Mouse (Mus musculus) heart, postnatal 36 days (tissue): ENCODE results near the gene Asf1b. TPM values are rescaled to one million over a fixed set of nuclear protein-coding genes. Genes with fewer than 3 reads are reported as not detected.
A peak's percentile ranks its signal among the peaks of the same experiment; 100 is the strongest.

Experiments
- DNase-seq, 2 experiments: peaks; one replicate each; pipeline ENCODE4 v3.0.0; 2021 to 2022
- intact Hi-C: fragments of 180-260 bp; cut with DNase I; formaldehyde crosslinking; loops from one replicate; pipeline ENCODE4 v1.15.1; 2025
- total RNA-seq, 2 experiments: library from RNA; stranded (reverse); gene quantifications; 2 replicates each; pipeline ENCODE4 v1.2.3; 2021

Gene Asf1b
- total RNA-seq, result 1 to 10 TPM; 1.2 to 2.4 TPM

- DNase-seq, result peak; percentile 92 to 94
- intact Hi-C loops, result loop anchor here (2.0 to 5.0 kb wide), 3 partner anchors 42 to 298 kb away; partner anchors contain the start of gene Samd1
Observed at GRCm38 (mm10) chr8:83955106-83955957, at the start of gene Asf1b, which contains the start of gene Gm10644. Gene Asf1b (plus strand): TSS chr8:83955507. Gene Gm10644 (minus strand): TSS chr8:83955205.

GRCm38 (mm10) chr8:83908583-83908982 is 46.7 kb upstream of the Asf1b start:
- intact Hi-C loops, result no loop called here
- no peak for DNase-seq

DNA sequence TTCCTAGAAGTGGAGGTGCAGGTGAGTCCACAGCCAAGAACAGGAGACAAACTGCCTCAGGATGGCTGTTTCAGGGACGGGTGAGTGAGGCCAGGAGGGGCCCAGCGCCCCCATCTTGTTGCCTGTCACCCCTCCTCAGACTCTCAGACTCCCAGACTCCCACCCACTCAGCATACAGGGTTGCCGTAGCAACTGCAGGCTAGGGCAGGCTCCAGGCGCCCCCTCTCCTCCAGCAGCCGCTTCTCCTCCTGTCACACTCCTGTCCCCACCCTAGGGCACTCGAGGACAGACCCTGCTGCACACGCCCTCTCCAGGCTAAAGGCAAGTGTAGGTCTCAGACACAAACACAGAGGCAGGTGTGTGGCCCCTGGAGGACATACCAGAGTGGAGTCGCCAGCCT is 46.0 kb upstream of the Asf1b start:
- intact Hi-C loops, result no loop called here

DNA sequence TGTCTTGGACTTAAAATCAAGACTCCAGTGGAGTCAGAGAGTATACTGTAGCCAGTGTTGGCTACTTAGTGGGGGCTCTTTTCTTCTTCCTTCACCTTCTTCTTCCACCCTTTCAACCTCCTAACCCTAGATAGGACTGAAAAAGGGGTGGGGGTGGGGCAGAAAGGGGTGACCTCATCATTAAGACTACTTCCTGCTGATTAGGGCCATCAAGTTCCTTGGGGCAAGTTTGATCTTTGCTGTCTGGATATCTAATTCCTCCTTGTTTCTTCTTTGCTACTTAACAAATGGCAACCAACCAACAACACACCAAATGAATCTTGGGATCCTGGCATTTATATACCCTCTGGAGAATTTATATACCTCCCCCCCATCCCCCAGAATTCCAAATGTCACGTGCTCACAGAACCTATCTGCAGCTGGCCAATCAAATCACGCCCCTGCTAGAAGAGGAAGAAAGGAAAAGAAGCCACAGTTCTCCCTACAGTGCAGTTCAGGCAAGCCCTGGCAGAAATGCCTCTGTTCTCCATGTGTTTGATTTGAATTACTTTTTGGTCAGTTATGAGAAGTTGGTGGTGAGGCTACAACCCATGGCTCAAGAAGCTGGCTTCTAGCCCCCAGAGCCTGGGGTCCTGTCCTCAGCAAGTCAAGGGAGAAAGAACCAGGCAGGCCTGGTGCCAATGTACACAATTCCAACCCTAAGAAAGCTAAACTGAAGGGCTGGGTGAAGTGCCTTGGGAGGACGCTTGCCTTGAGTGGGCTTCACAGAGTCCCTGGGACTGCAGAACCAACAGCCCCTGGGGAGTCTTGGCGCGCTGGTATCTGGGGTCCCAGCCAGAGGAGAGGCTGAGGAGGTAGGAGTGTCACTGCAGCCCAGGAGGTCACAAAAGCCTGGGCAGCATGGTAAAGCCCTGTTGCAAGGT is 43.2 kb upstream of the Asf1b start:
- intact Hi-C loops, result no loop called here
- DNase-seq, result no peak

More for the DNA sequence above, 46.0 kb upstream of the Asf1b start:
- DNase-seq, result no peak

- DNase-seq, result no peak
- intact Hi-C loops, result no loop called here
Observed at GRCm38 (mm10) chr8:83914232-83914631, 41.1 kb upstream of the Asf1b start.

- no peak for DNase-seq
- intact Hi-C loops, result no loop called here
Observed at GRCm38 (mm10) chr8:83914860-83915259, 40.4 kb upstream of the Asf1b start.

DNA sequence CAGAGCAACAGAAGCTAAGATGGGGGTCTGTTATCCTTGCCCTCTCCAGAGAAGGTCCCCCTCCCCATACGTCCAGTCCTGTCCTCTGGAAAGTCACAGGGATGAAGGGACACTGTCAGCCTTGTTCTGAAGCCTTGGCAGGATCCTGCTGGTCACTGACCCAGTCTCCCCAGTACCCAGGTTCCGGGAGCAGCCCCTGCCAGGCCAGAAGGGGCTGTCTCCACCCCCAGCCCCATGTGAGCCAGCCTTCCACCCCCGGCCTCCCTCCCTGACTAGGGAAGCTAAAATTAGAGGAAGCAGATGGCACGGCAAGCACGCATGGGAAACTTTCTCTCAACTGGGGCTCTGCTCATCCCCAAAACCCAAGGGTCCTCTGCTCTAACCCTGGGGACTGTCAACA is 39.3 kb upstream of the Asf1b start:
- DNase-seq, result no peak
- intact Hi-C loops, result no loop called here

- intact Hi-C loops, result no loop called here
- no peak for DNase-seq
Observed at GRCm38 (mm10) chr8:83917566-83917965, 37.7 kb upstream of the Asf1b start.

- peak; percentile 68 to 80 for DNase-seq
- intact Hi-C loops, result loop anchor here (1.0 kb wide), 1 partner anchor 138 kb away; no protein-coding TSS in a partner anchor
Observed at GRCm38 (mm10) chr8:83921558-83921957, 33.7 kb upstream of the Asf1b start.

DNA sequence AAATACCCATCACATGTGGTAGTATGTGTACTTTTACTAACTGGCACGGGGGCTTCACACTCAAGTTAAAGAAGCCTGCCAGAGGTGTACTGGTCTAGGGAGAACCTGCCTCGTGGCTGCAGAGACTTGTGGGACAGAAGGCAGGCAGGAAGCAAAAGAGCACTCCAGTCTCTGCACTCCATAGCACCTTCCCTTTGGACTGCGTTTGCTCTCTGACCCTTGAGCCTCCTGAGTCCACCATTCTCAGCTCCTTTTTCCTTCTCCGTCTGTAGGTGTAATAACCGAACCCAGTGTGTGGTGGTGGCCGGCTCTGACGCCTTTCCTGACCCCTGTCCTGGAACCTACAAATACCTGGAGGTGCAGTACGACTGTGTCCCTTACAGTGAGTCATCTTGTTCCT is 32.6 kb upstream of the Asf1b start:
- intact Hi-C loops, result no loop called here

DNA sequence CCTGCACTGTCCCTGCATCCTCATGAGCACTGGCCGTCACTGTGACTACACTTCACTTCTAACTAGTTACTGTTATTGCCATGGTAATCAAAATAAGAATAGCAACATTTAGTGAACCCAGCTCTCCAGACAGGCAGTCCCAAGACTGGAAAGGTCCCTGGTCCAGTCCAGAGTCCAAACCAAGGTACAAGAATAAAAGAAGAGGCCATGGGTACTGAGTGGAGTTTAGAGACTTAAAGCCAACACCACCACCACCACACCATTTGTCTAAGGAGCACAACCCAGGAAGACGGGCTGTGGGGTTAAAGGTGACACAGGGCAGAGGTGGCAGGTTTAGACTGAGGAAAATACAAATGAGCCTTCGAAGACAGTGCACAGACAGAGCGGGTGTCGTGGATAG is 30.7 kb upstream of the Asf1b start:
- intact Hi-C loops, result no loop called here
- DNase-seq, result no peak

More for the DNA sequence above, 32.6 kb upstream of the Asf1b start:
- DNase-seq, result no peak

- intact Hi-C loops, result no loop called here
- no peak for DNase-seq
Observed at GRCm38 (mm10) chr8:83926266-83926665, 29.0 kb upstream of the Asf1b start.

DNA sequence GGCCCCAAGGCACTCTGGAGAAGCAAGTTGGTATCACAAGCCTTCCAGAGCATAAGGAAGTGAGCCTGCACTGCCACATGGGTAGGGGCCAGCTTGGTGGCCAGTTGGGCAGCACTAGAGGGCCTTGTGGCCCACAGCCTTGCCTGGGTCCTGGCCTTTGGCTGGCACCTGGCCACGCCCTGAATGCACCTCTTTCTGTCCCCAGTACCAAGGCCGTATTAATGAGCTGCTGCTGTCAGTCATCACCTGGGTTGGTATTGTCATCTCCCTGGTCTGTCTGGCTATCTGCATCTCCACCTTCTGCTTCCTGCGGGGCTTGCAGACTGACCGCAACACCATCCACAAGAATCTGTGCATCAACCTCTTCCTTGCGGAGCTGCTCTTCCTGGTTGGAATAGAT is 21.1 kb upstream of the Asf1b start:
- intact Hi-C loops, result no loop called here
- no peak for DNase-seq

GRCm38 (mm10) chr8:83934994-83935393 is 20.3 kb upstream of the Asf1b start:
- DNase-seq, result no peak
- intact Hi-C loops, result no loop called here

GRCm38 (mm10) chr8:83935435-83935834 is 19.9 kb upstream of the Asf1b start:
- DNase-seq, result no peak
- intact Hi-C loops, result no loop called here

DNA sequence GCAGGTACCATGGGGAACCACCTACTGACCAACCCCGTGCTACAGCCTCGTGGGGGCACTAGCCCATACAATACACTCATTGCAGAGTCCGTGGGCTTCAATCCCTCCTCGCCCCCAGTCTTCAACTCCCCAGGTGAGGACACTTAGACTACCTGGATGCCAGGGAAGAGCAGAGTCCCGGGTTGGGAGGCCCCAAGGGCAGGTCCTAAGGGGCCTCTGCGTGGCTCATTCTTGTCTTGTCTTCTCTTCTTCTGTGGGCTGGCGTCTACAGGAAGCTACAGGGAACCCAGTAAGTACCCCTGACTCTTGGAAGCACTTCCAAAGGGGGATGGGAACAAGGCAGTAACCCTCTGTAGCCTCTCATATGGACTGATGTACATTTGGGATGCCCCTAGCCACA is 17.7 kb upstream of the Asf1b start:
- DNase-seq, result no peak
- intact Hi-C loops, result no loop called here

DNA sequence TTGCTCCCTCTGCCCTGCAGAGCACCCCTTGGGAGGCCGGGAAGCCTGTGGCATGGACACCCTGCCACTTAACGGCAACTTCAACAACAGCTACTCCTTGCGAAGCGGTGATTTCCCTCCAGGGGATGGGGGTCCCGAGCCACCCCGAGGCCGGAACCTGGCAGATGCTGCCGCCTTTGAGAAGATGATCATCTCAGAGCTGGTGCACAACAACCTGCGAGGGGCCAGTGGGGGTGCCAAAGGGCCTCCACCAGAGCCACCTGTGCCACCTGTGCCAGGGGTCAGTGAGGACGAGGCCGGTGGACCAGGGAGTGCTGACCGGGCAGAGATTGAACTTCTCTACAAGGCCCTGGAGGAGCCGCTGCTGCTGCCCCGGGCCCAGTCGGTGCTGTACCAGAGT is 17.0 kb upstream of the Asf1b start:
- no peak for DNase-seq
- intact Hi-C loops, result no loop called here

GRCm38 (mm10) chr8:83941066-83941677 is 14.1 kb upstream of the Asf1b start:
- no peak for DNase-seq
- intact Hi-C loops, result no loop called here

DNA sequence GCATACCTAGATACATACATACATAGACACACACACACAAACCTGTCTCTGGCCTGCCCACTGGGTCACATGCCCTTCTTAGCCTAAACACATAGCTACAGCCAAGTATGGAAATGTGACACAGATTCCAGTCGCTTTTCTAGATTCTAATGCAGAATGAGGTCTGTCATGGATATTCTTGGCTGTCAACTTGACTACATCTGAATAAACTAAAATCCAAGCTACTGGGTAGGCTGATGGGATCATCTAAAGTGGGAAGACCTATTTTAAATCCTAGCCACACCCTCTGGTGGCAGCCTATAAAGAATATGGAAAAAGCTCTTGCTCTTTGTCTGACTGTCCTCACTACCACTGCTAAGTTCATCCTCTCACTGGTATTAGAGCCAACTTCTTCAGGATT is 12.9 kb upstream of the Asf1b start:
- no peak for DNase-seq
- intact Hi-C loops, result no loop called here

GRCm38 (mm10) chr8:83945540-83945939 is 9.8 kb upstream of the Asf1b start:
- DNase-seq, result no peak
- intact Hi-C loops, result no loop called here

- intact Hi-C loops, result loop anchor here (2.0 to 5.0 kb wide), 4 partner anchors 43 to 297 kb away; partner anchors contain the start of gene Samd1
- no peak for DNase-seq
Observed at GRCm38 (mm10) chr8:83954749-83955105, 580 bp upstream of the Asf1b start.
